Mouse (Mus musculus) megakaryocyte, adult 5-6 weeks (primary cell): ENCODE results near the gene Kmt5b. TPM values are rescaled to one million over a fixed set of nuclear protein-coding genes. Genes with fewer than 3 reads are reported as not detected.

Experiments used
- ATAC-seq: 2 replicates; pipeline ENCODE4 v1.8.0; 2016; ENCODE audit warnings: mild to moderate bottlenecking, inconsistent platforms; ENCODE audit not compliant: poor library complexity, severe bottlenecking
- total RNA-seq, 2 experiments: library from RNA; stranded (forward) in 1 of 2; stranded (reverse) in 1 of 2; fragments of 153-499, 151-499 nt in 1 of 2; fragments of 221-1000, 200-1000 nt in 1 of 2; gene quantifications; 2 replicates each; pipeline versions ENCODE4 v1.2.3 to v1.2.4; 2015 to 2017

Gene Kmt5b
- total RNA-seq, 2 experiments from 2014 or later = 28.5 to 44.7 TPM

- ATAC-seq = no peak
Measured at GRCm38 (mm10) chr19:3864960-3865359, 97.7 kb downstream of the Kmt5b start.

Other genes with a start within 250 kb of the Kmt5b start
- 77.7 and 92.8 TPM in 2 replicates for gene Ppp6r3, start 191.7 kb upstream of the Kmt5b start, total RNA-seq (2015)
- 87.2 and 94.5 TPM in 2 replicates for gene Ppp6r3, start 191.7 kb upstream of the Kmt5b start, total RNA-seq (2017)
- gene Lrp5, start 80.9 kb upstream of the Kmt5b start, total RNA-seq (2015) = 15.2 and 17.9 TPM in 2 replicates
- 12.5 and 13.6 TPM in 2 replicates for gene Lrp5, start 80.9 kb upstream of the Kmt5b start, total RNA-seq (2017)
- gene 1810055G02Rik, start 59.1 kb upstream of the Kmt5b start, total RNA-seq (2015) = 8.0 and 10.6 TPM in 2 replicates
- 4.5 and 6.2 TPM in 2 replicates for gene 1810055G02Rik, start 59.1 kb upstream of the Kmt5b start, total RNA-seq (2017)
- gene Chka, start 84.4 kb downstream of the Kmt5b start, total RNA-seq (2015) = 15.9 and 18.9 TPM in 2 replicates
- 19.2 and 22.0 TPM in 2 replicates for gene Chka, start 84.4 kb downstream of the Kmt5b start, total RNA-seq (2017)
- gene Tcirg1, start 139.7 kb downstream of the Kmt5b start, total RNA-seq (2015) = 197 and 207 TPM in 2 replicates
- 315 and 316 TPM in 2 replicates for gene Tcirg1, start 139.7 kb downstream of the Kmt5b start, total RNA-seq (2017)
- 213 and 215 TPM in 2 replicates for gene Ndufs8, start 145.4 kb downstream of the Kmt5b start, total RNA-seq (2015)
- gene Ndufs8, start 145.4 kb downstream of the Kmt5b start, total RNA-seq (2017) = 60.4 and 83.5 TPM in 2 replicates
- gene Aldh3b1, start 162.4 kb downstream of the Kmt5b start, total RNA-seq (2015) = 47.3 and 48.1 TPM in 2 replicates
- gene Aldh3b1, start 162.4 kb downstream of the Kmt5b start, total RNA-seq (2017) = 104 TPM in 2 replicates
- 242 and 258 TPM in 2 replicates for gene Unc93b1, start 167.8 kb downstream of the Kmt5b start, total RNA-seq (2015)
- 447 and 483 TPM in 2 replicates for gene Unc93b1, start 167.8 kb downstream of the Kmt5b start, total RNA-seq (2017)
- gene Aldh3b3, start 191.2 kb downstream of the Kmt5b start, total RNA-seq (2015) = 1.4 and 2.7 TPM in 2 replicates
- 2.4 TPM in 2 replicates for gene Aldh3b3, start 191.2 kb downstream of the Kmt5b start, total RNA-seq (2017)
- 0.18 and 2.2 TPM in 2 replicates for gene Aldh3b2, start 204.9 kb downstream of the Kmt5b start, total RNA-seq (2015)
- gene Aldh3b2, start 204.9 kb downstream of the Kmt5b start, total RNA-seq (2017) = 0.28 and 0.55 TPM in 2 replicates
- gene Acy3, start 219.1 kb downstream of the Kmt5b start, total RNA-seq (2015) = 0.51 and 0.62 TPM in 2 replicates
- not detected in 2 replicates for gene Acy3, start 219.1 kb downstream of the Kmt5b start, total RNA-seq (2017)
- not detected in 2 replicates for gene Tbx10, start 225.3 kb downstream of the Kmt5b start, total RNA-seq (2015)
- gene Tbx10, start 225.3 kb downstream of the Kmt5b start, total RNA-seq (2017) = not detected in 2 replicates
- 8.6 and 13.4 TPM in 2 replicates for gene Nudt8, start 233.2 kb downstream of the Kmt5b start, total RNA-seq (2015)
- gene Nudt8, start 233.2 kb downstream of the Kmt5b start, total RNA-seq (2017) = 4.9 and 5.7 TPM in 2 replicates
- 0.45 TPM in 1 of 2 replicates, not detected in the other for gene Gm49405, start 233.2 kb downstream of the Kmt5b start, total RNA-seq (2015)
- gene Gm49405, start 233.2 kb downstream of the Kmt5b start, total RNA-seq (2017) = 0.28 and 1.2 TPM in 2 replicates
- 1.2 and 1.5 TPM in 2 replicates for gene Doc2g, start 235.9 kb downstream of the Kmt5b start, total RNA-seq (2015)
- 0.18 and 0.37 TPM in 2 replicates for gene Doc2g, start 235.9 kb downstream of the Kmt5b start, total RNA-seq (2017)
- gene Ndufv1, start 245.4 kb downstream of the Kmt5b start, total RNA-seq (2015) = 82.1 and 103 TPM in 2 replicates
- 151 and 169 TPM in 2 replicates for gene Ndufv1, start 245.4 kb downstream of the Kmt5b start, total RNA-seq (2017)